Mouse (Mus musculus) layer of hippocampus, adult 11-12 months (tissue): ENCODE results near the gene Olfr1510.
"Not testable (repeated sequence)": the region's sequence is repeated elsewhere in the genome, so short reads cannot be mapped to it uniquely, and the experiment has no call there.

Source experiments
- DNase-seq: peaks from one replicate; pipeline ENCODE4 v3.0.0; 2022; ENCODE audit warnings: low spot score

Gene Olfr1510

GRCm38 (mm10) chr14:52414273-52414672, at the start of gene Olfr1510:
Gene Olfr1510 (minus strand): TSS chr14:52414373.
- no peak for DNase-seq

- DNase-seq, result no peak
Observed at GRCm38 (mm10) chr14:52461928-52462327, 47.8 kb upstream of the Olfr1510 start.

- no peak for DNase-seq
Observed at GRCm38 (mm10) chr14:52451138-52451537, 37.0 kb upstream of the Olfr1510 start.

- no peak for DNase-seq
Observed at GRCm38 (mm10) chr14:52442690-52443089, 28.5 kb upstream of the Olfr1510 start, which contains the start of gene Olfr1509. Gene Olfr1509 (plus strand): TSS chr14:52442990.

- DNase-seq, result no peak
Observed at GRCm38 (mm10) chr14:52427686-52428085, 13.5 kb upstream of the Olfr1510 start.

GRCm38 (mm10) chr14:52410142-52410919, 3.8 kb downstream of the Olfr1510 start:
- DNase-seq, result not testable (repeated sequence)

GRCm38 (mm10) chr14:52397279-52397678, 16.9 kb downstream of the Olfr1510 start, which contains the start of gene Olfr1511:
Gene Olfr1511 (minus strand): TSS chr14:52397379.
- DNase-seq, result no peak

- DNase-seq, result not testable (repeated sequence)
Observed at GRCm38 (mm10) chr14:52390084-52390848, 23.9 kb downstream of the Olfr1510 start.

GRCm38 (mm10) chr14:52379068-52379467, 35.1 kb downstream of the Olfr1510 start, which contains the start of gene Olfr1512:
Gene Olfr1512 (minus strand): TSS chr14:52379168.
- no peak for DNase-seq

GRCm38 (mm10) chr14:52368741-52369140, 45.4 kb downstream of the Olfr1510 start:
- DNase-seq, result no peak
